Mouse (Mus musculus): ENCODE results near the gene Stbd1. TPM values are rescaled to one million over a fixed set of nuclear protein-coding genes. Genes with fewer than 3 reads are reported as not detected.
A peak's percentile ranks its signal among the peaks of the same experiment; 100 is the strongest.

Gene Stbd1
- 0.49 to 2.0 TPM in 2 of 3 replicates, not detected in the other for total RNA-seq (2017)

DNA sequence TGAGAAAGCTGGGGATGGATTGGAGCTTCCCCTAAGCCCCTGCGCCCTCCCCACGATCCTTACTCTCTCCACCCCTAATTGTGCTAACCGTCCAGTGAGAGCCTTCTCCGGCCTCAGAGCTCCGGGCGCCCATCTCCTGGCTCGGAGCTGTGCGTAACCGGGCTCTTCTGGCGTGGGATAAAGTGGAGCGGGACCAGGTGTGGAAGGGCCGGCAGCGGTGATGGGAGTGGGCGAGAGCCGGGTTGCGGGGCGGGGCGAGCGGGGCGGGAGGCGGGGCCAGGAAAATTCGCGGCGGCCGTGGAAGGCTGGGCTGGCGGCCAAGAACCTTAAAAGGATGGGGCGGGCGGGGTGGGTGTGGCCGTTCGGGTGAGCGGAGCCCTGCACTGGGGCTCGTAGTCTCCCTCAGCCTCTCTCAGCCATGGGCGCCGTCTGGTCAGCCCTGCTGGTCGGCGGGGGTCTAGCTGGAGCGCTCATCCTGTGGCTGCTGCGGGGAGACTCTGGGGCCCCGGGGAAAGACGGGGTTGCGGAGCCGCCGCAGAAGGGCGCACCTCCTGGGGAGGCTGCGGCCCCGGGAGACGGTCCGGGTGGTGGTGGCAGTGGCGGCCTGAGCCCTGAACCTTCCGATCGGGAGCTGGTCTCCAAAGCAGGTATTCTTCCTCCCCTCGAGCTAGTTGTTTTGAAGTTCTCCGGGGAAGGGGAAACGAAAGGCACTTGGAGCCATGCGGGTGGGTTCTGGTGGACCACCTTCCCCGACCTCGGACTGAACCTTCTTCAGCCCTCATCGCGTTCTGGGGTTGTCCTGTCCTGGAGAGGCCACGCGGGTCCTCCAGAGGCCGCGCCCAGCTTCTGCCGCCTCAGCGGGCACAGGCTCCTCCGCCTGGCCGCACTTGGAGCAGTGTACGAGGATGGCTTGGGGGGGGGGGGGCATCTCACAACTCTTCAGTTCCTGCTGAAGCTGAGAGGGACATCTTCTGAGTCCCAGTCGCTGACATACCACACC is at the start of gene Stbd1:
Gene Stbd1, plus strand, starts transcription at position 351 of the 1,000 bp plus-strand sequence.
- peak; percentile 28; the same call in 1 of the 2 replicates for ATAC-seq (replicated peaks; ENCODE audit: insufficient number of reproducible peaks, low FRiP score, low TSS enrichment, poor library complexity, severe bottlenecking)

DNA sequence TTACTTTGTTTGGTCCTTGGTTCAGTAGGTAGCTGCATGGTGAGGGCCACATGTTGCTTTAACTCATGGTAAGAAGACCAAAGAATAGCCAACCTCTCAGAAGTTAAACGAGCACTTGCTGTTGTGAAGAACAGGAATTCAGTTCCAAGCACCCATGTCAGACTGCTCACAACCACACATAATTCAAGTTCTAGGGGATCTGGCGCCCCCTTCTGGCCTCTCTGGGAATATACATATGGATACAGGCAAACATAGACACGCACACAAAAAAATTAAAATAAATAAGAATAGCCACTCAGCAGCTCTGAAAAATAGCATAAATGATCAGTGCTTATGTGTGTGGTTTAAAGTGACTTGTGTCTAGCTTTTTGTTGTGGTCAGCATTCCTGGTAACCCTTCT is 48.9 kb upstream of the Stbd1 start:
- ATAC-seq (replicated peaks; ENCODE audit: insufficient number of reproducible peaks, low FRiP score, low TSS enrichment, poor library complexity, severe bottlenecking) = no peak

GRCm38 (mm10) chr5:92554443-92554842 is 48.4 kb upstream of the Stbd1 start:
- no peak for ATAC-seq (replicated peaks; ENCODE audit: insufficient number of reproducible peaks, low FRiP score, low TSS enrichment, poor library complexity, severe bottlenecking)

DNA sequence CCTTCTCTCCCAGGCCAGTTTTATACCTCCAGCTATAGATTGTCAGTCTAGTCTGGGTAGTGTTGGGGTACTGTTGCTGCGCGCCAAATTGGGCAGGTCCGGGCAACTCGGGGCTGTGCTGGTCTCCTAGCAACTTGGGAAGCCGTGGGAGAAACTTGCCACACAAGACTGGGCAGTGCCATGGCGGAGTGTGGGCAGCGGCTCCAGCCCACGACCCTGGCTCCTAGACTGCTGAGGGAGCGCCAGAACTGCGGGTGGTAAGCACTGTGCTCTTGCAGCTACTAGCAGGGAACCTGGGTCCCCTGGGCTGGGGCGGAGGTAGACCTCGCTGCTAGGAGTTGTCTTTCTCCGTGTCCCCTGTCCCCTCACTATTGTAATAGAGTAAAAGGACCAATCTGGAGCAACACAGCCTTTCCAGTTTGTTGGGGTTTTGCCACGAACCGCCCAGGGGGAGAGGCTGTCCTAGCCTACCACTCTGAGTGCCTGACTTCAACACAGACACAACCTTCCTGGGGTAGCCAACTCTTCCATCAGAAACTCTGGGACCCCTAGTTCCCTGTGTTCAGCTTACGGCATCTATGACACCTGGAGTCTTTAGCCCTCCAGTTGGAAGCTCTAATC is 47.8 kb upstream of the Stbd1 start, which contains the start of gene Fam47e:
Gene Fam47e, plus strand, starts transcription at position 179 of the 621 bp plus-strand sequence.
- ATAC-seq (replicated peaks; ENCODE audit: insufficient number of reproducible peaks, low FRiP score, low TSS enrichment, poor library complexity, severe bottlenecking) = no peak

DNA sequence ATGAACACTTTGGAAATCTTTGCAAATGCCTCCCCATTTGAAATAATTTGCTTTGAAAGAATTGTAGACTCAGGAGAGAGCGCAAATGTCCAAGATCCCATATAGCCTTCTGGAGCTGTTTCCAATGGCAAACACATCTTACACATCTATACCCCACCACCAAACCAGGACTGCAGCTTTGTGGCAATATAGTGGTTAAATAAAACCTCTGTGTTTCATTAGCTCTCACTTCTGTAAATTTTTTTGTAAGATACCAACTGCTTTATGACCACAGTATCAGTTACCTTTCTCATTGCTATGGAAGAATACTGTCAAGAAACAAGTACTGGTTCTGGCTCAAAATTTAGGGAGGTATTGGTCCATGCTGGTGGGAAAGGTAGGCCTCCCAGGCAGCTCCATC is 46.9 kb upstream of the Stbd1 start:
- ATAC-seq (replicated peaks; ENCODE audit: insufficient number of reproducible peaks, low FRiP score, low TSS enrichment, poor library complexity, severe bottlenecking) = no peak

DNA sequence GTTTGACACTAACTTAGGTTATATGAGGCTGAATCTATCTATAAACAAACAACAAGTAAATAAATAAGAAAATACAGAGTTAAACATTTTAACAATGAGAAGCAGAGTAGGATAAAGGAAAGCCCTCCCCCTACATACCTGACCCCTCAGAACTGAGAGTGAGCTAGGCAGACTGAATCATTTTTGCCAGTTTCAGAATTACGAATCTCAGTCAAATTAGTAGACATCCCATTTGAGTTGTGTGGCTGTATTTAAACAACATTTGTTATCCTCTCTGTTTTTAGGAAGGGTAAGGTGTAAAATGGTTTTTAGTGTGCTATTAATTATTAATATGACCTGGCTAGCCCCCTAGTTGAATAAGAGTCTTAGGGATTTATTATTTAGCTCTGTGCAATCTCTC is 45.3 kb upstream of the Stbd1 start:
- no peak for ATAC-seq (replicated peaks; ENCODE audit: insufficient number of reproducible peaks, low FRiP score, low TSS enrichment, poor library complexity, severe bottlenecking)

DNA sequence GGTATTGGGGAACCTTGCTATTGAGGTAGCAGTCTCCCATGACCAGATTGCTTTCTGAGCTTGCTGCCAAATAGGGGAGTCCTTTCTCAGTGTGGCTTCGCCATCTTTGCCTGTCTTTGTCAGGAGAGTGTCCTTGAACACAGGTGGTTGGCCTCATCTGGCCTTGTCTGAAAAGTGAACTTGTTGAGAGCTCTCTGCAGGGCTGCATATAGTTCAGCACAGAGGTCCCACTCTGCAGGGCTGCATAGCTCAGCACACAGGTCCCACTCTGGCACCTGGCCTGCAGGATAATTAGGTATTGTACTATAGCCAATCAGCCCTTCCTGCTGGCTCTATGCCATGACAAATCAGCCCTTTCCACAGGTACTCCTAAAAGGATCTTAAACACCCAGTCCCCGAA is 42.6 kb upstream of the Stbd1 start:
- ATAC-seq (replicated peaks; ENCODE audit: insufficient number of reproducible peaks, low FRiP score, low TSS enrichment, poor library complexity, severe bottlenecking) = no peak

DNA sequence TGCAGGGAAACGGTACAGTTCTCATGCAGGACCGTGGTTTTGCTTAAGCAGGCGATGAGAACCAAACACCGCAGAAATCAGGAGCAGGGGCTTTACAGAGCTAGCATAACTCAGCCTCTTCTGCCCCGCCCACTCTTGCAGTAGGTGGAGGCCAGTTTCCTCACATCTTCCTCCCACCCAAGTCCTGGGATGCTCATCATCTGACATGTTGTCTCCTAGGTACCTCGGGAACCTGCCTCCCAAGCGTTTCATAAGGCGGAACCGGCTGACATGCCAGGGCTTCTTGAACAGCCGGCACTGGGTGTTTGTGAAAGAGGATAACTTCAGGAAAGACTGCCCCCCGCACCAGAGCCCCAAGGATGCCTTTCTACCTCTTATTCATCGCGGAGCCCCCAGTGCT is 40.8 kb upstream of the Stbd1 start:
- no peak for ATAC-seq (replicated peaks; ENCODE audit: insufficient number of reproducible peaks, low FRiP score, low TSS enrichment, poor library complexity, severe bottlenecking)

DNA sequence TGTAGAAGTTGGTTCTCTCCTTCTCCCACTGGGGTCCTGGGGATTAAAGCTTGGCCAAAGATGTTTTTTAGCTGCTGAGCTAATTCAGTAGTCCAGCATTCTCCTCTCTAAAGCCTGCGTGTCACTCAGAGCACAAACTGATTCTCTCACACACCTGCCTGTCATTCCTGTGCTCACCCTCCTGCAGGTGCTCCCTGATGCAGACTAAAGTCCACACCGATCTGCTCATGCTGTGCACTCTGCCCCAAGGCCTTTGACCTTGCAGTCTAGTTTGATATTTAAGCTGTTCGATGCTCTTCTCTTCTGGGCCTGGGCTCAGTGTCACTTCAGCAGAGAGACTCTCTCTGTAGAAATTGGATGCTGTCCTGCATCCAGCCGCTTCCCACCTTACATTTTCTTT is 31.6 kb upstream of the Stbd1 start:
- ATAC-seq (replicated peaks; ENCODE audit: insufficient number of reproducible peaks, low FRiP score, low TSS enrichment, poor library complexity, severe bottlenecking) = no peak

- no peak for ATAC-seq (replicated peaks; ENCODE audit: insufficient number of reproducible peaks, low FRiP score, low TSS enrichment, poor library complexity, severe bottlenecking)
Measured at GRCm38 (mm10) chr5:92579559-92579958, 23.3 kb upstream of the Stbd1 start.

- no peak for ATAC-seq (replicated peaks; ENCODE audit: insufficient number of reproducible peaks, low FRiP score, low TSS enrichment, poor library complexity, severe bottlenecking)
Measured at GRCm38 (mm10) chr5:92585932-92586331, 16.9 kb upstream of the Stbd1 start.

GRCm38 (mm10) chr5:92595026-92595425 is 7.8 kb upstream of the Stbd1 start:
- ATAC-seq (replicated peaks; ENCODE audit: insufficient number of reproducible peaks, low FRiP score, low TSS enrichment, poor library complexity, severe bottlenecking) = no peak

GRCm38 (mm10) chr5:92596865-92597264 is 6.0 kb upstream of the Stbd1 start:
- no peak for ATAC-seq (replicated peaks; ENCODE audit: insufficient number of reproducible peaks, low FRiP score, low TSS enrichment, poor library complexity, severe bottlenecking)

DNA sequence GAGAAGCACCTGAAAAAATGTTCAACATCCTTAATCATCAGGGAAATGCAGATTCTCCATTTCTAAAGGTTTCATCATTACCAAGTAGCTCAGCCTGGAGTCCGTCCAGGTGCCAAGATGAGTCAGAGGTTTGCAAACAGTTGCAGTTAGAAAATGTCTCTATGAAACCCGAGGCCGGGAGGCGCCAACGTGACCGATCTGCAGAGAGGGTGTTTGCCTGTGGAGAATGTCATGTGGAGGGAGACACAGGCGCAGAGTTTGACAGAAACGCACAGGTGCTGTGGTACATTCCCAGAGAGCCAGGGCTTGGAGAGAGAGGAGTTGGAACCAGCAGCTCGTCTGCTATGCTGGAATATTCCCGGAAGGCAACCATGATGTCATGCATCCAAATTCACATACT is 3.8 kb upstream of the Stbd1 start:
- ATAC-seq (replicated peaks; ENCODE audit: insufficient number of reproducible peaks, low FRiP score, low TSS enrichment, poor library complexity, severe bottlenecking) = no peak

- no peak for ATAC-seq (replicated peaks; ENCODE audit: insufficient number of reproducible peaks, low FRiP score, low TSS enrichment, poor library complexity, severe bottlenecking)
Measured at GRCm38 (mm10) chr5:92604452-92605247, 1.8 kb downstream of the Stbd1 start.

DNA sequence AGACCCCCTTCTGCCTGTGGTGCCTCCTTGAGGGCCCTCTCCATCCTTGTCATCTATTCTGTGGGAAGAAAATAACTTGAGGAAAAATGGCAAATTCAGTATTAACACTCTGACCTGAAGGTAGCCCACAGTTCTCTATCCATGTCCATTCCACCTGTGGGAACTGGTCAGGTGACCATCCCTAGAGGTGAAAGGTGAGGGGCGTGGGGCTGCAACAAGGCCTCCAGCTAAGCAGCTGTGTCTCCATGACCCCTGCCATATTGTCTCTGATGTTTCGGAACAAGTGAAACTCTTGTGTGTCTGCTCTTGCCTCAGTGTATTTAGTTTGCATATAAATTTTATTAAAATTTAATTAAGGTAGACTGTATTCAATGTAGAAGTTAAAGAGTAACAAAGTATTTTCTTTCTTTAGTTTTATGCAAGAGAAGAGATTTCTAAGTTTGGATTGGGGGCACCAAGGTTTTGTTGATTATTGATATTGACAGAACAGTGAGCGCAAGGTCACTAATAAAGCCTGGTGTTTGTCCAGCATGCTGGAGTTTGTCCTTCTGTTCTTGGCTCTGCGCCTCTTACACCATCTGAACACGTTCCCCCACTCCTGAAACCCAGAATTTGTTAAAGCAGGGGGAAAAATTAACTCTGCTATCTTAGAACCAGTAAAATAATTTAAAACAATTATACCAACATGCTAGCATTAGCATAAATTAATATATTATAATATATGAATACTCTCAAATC is 4.8 kb downstream of the Stbd1 start:
- no peak for ATAC-seq (replicated peaks; ENCODE audit: insufficient number of reproducible peaks, low FRiP score, low TSS enrichment, poor library complexity, severe bottlenecking)

DNA sequence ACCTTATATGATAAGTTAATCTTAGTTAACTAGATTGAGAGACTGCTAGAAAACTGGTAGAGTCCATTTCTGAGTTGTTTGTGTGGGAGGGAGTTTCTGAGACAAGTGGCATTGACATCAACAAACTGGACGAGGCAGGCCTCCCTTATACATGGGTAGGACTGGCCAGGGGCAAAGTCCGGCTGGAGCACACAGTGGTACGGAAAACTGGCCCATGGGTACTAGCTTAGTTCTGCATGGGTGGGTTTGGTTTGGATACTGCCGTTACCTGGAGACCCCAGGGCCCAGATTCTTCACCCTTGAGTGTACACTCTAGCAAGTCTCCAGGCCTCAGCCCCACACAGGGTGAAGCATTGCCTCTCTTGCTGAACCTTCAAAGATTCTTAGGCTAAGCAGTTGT is 9.9 kb downstream of the Stbd1 start:
- no peak for ATAC-seq (replicated peaks; ENCODE audit: insufficient number of reproducible peaks, low FRiP score, low TSS enrichment, poor library complexity, severe bottlenecking)

DNA sequence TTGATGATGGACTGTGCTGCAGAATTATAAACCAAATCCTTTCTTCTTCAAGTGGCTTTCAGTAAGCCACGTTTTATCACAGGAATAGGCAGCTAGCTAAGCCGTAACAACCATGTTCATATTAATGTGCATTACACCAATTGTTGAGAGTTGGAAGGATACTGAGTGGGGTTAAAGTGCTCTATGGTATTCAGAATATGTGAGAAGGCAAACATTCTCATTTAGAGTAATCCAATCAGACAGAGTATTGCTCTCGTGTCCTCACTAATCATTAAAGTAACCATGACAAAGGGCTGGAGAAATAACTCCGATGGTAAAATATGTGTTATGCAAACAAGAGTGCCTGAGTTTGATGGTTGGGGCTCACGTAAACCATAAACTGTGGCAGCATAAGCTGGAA is 19.0 kb downstream of the Stbd1 start:
- no peak for ATAC-seq (replicated peaks; ENCODE audit: insufficient number of reproducible peaks, low FRiP score, low TSS enrichment, poor library complexity, severe bottlenecking)
